Mouse (Mus musculus) heart, postnatal 0 days (tissue): ENCODE measurements at regions not wholly inside any gene's neighbourhood (a gene's known extent, or its start where the extent isn't known, plus 50 kb on each side); places are given as distances from the start of the nearest gene placed in this dataset.

ENCODE experiments used
- ATAC-seq: fragments of 200-750 bp; cut with Nextera tagmentation; 2 replicates; pipeline ENCODE4 v1.8.0; 2017; ENCODE audit warnings: low read depth, moderate number of reproducible peaks, moderate library complexity; ENCODE audit not compliant: insufficient read depth
- DNase-seq: peaks from one replicate; pipeline ENCODE4 v3.0.0-alpha.2; 2016; ENCODE audit warnings: low spot score
- H3K27ac ChIP-seq: fragments of 300-500 bp; sonication (generic); 2 replicates; pipeline ENCODE4 v1.5.1; 2014; ENCODE audit warnings: low read depth, mild to moderate bottlenecking
- H3K27me3 ChIP-seq: fragments of 300-500 bp; sonication (generic); 2 replicates; pipeline ENCODE4 v1.6.1; 2014; ENCODE audit warnings: low read length, mixed read lengths; ENCODE audit not compliant: control insufficient read depth, insufficient read depth
- H3K36me3 ChIP-seq: fragments of 300-500 bp; sonication (generic); replicated peaks from 2 replicates; pipeline ENCODE4 v1.6.1; 2014; ENCODE audit warnings: low read length, mixed read lengths; ENCODE audit not compliant: control insufficient read depth, insufficient read depth
- H3K4me1 ChIP-seq: fragments of 300-500 bp; sonication (generic); 2 replicates; pipeline ENCODE4 v1.6.1; 2014; ENCODE audit warnings: antibody characterized with exemption; ENCODE audit not compliant: control insufficient read depth, insufficient read depth
- H3K4me2 ChIP-seq: fragments of 300-500 bp; sonication (generic); 2 replicates; pipeline ENCODE4 v1.6.1; 2014; ENCODE audit warnings: low read depth, mild to moderate bottlenecking, low read length, moderate library complexity
- H3K4me3 ChIP-seq: fragments of 300-500 bp; sonication (generic); 2 replicates; pipeline ENCODE4 v1.5.1; 2014; ENCODE audit warnings: low read depth, low read length
- H3K9ac ChIP-seq: fragments of 300-500 bp; sonication (generic); replicated peaks from 2 replicates; pipeline ENCODE4 v1.6.1; 2014; ENCODE audit warnings: low read depth, low read length, mixed read lengths
- H3K9me3 ChIP-seq: fragments of 300-500 bp; sonication (generic); replicated peaks from 2 replicates; pipeline ENCODE4 v1.6.1; 2016; ENCODE audit warnings: low read length; ENCODE audit not compliant: control insufficient read depth
- CTCF ChIP-seq: IDR thresholded peaks from 2 replicates; pipeline ENCODE4 v1.5.1; 2016; ENCODE audit warnings: antibody characterized with exemption, control low read depth, low read depth
- EP300 ChIP-seq: IDR thresholded peaks from 2 replicates; pipeline ENCODE4 v1.6.1; 2016; ENCODE audit warnings: antibody characterized with exemption, low read depth
- WGBS: fragments of 180-500 bp; shearing (Covaris S2); extraction: QIAGEN DNeasy Blood & Tissue Kit; methylation state at CpG from one replicate; pipeline ENCODE4 v1.1.7; 2014; 5-methylcytosine and 5-hydroxymethylcytosine counted together

GRCm38 (mm10) chr2:30525295-30525694 lies 51.3 kb upstream of the Ier5l start:
- DNase-seq (no peak), ATAC-seq (no peak)
- 34% methylated on average over 9 of the region's 9 CpGs for WGBS
- Histone ChIP-seq H3K4me2 (no peak overlapping the region), H3K27ac (no peak overlapping the region), H3K4me1 (no peaks in the 10 kb centered on the region), H3K9ac (no peak overlapping the region), H3K36me3 (no peaks in the 10 kb centered on the region), H3K4me3 (no peak overlapping the region), H3K27me3 (no peaks in the 10 kb centered on the region), H3K9me3 (no peaks in the 10 kb centered on the region)
- TF ChIP-seq CTCF (no peak), EP300 (no peak)

- DNase-seq (no peak), ATAC-seq (no peak)
- Histone ChIP-seq H3K27me3 (no peaks in the 10 kb centered on the region), H3K9ac (no peak overlapping the region), H3K4me1 (no peaks in the 10 kb centered on the region), H3K9me3 (no peaks in the 10 kb centered on the region), H3K4me2 (no peak overlapping the region), H3K4me3 (no peak overlapping the region), H3K36me3 (no peaks in the 10 kb centered on the region), H3K27ac (no peak overlapping the region)
- no peak for TF ChIP-seq CTCF
- TF ChIP-seq EP300 = no peak
- 29% methylated on average over 3 of the region's 3 CpGs for WGBS
Observed at GRCm38 (mm10) chr2:30525831-30526230, 51.8 kb upstream of the Ier5l start.

- TF ChIP-seq EP300 = no peak
- TF ChIP-seq CTCF = no peak
Observed at GRCm38 (mm10) chr2:30527495-30527894, 53.5 kb upstream of the Ier5l start.

GRCm38 (mm10) chr2:30532948-30533347 lies 58.9 kb upstream of the Ier5l start:
- no peak overlapping the region for H3K4me3 ChIP-seq
- TF ChIP-seq CTCF = no peak
- TF ChIP-seq EP300 = no peak
- no peak for DNase-seq

More at GRCm38 (mm10) chr2:30527495-30527894, 53.5 kb upstream of the Ier5l start:
- Histone ChIP-seq H3K4me3 (no peak overlapping the region), H3K9me3 (no peaks in the 10 kb centered on the region), H3K27me3 (no peaks in the 10 kb centered on the region), H3K27ac (no peak overlapping the region), H3K36me3 (no peaks in the 10 kb centered on the region), H3K9ac (no peak overlapping the region), H3K4me2 (no peak overlapping the region), H3K4me1 (no peaks in the 10 kb centered on the region)
- WGBS = 50% methylated on average over 4 of the region's 4 CpGs
- ATAC-seq (no peak), DNase-seq (no peak)

GRCm38 (mm10) chr2:30533367-30533766 lies 59.3 kb upstream of the Ier5l start:
- DNase-seq (no peak), ATAC-seq (no peak)
- no peaks in the 10 kb centered on the region for H3K27me3 ChIP-seq
- H3K4me3 ChIP-seq = no peak overlapping the region
- no peak overlapping the region for H3K4me2 ChIP-seq
- no peaks in the 10 kb centered on the region for H3K36me3 ChIP-seq
- TF ChIP-seq EP300 = no peak
- 98% methylated on average over 6 of the region's 6 CpGs for WGBS
- H3K9ac ChIP-seq = no peak overlapping the region
- H3K27ac ChIP-seq = no peak overlapping the region
- H3K9me3 ChIP-seq = peaks cover 6% of the 10 kb centered on the region
- H3K4me1 ChIP-seq = no peaks in the 10 kb centered on the region

More at GRCm38 (mm10) chr2:30532948-30533347, 58.9 kb upstream of the Ier5l start:
- no peaks in the 10 kb centered on the region for H3K4me1 ChIP-seq
- no peak overlapping the region for H3K27ac ChIP-seq
- H3K9me3 ChIP-seq = peaks cover 6% of the 10 kb centered on the region
- no peaks in the 10 kb centered on the region for H3K36me3 ChIP-seq
- H3K9ac ChIP-seq = no peak overlapping the region
- no peak for ATAC-seq
- no peaks in the 10 kb centered on the region for H3K27me3 ChIP-seq
- no peak overlapping the region for H3K4me2 ChIP-seq

- WGBS = 58% methylated on average over 10 of the region's 10 CpGs
- peaks cover 6% of the 10 kb centered on the region for H3K9me3 ChIP-seq
- no peaks in the 10 kb centered on the region for H3K36me3 ChIP-seq
- DNase-seq (no peak), ATAC-seq (0 out of 2 replicates have a peak, but pooled peaks have one; percentile 20)
- H3K27me3 ChIP-seq = no peaks in the 10 kb centered on the region
- no peak overlapping the region for H3K27ac ChIP-seq
- TF ChIP-seq CTCF (no peak), EP300 (no peak)
- no peaks in the 10 kb centered on the region for H3K4me1 ChIP-seq
- H3K4me3 ChIP-seq = no peak overlapping the region
- H3K9ac ChIP-seq = no peak overlapping the region
- no peak overlapping the region for H3K4me2 ChIP-seq
Observed at GRCm38 (mm10) chr2:30534485-30534884, 60.4 kb upstream of the Cstad start.
